Mouse (Mus musculus) lung, adult 18-20 months (tissue): ENCODE results near the gene Slx1b.
"Not testable (repeated sequence)": the region's sequence is repeated elsewhere in the genome, so short reads cannot be mapped to it uniquely, and the experiment has no call there.

Experiments
- DNase-seq, 2 experiments: peaks; one replicate each; pipeline ENCODE4 v3.0.0; 2022; ENCODE audit warnings: mixed read lengths in 2 of 2

The Slx1b gene

DNA sequence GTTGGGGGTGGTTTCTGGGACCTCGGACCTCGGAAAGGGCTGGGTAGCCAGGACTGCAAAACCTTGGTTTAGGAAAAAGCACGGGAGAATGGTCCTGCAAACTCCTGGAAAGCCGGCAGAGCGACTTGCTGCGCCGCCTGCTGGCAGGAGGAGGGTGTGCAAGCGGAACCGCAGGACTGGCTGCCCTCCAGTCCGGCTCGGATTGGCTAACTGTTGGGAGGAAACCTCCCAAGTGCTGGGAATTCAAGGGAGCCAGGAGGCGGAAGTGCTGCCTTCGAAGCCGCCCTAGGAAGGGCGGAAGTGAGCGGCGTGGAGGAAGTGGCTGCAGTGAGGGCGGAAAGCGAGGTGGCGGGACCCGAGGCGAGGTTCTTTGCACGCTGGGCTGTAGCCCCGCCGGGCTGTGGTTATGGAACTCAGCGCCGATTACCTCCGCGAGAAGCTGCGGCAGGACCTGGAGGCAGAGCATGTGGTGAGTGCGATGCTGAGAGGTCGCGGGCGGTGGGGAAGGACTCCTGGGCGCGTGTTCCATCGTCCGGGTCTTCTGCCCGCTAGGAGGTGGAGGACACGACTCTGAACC is at the start of gene Slx1b:
Gene Slx1b (minus strand): TSS at position 154 of the 577 bp plus-strand sequence.
- peak; percentile 96 to 98 for DNase-seq

DNA sequence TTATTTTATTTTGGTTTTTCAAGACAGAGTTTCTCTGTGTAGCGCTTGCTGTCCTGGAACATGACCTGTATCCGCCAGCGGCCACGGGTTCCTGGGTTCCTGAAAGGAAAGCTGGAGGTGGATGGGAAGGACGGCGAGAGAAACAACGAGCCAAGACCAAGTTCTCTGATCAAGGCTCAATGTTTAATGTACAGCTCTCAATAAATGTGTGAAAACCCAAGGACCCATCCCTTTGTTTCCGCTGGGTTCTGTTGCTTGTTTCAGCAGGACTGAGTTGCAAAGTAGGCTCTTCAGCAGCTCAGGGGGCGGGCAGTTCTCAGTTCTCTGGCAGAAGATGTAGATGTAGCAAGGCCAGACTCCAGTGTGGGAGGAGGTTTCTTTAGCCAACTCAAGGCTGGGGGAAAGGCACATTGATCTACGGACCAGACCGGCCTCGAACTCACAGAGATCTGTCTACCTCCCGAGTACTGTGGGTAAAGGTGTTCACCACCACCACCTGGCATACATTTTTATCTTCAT is 46.4 kb upstream of the Slx1b start:
- DNase-seq: no peak

DNA sequence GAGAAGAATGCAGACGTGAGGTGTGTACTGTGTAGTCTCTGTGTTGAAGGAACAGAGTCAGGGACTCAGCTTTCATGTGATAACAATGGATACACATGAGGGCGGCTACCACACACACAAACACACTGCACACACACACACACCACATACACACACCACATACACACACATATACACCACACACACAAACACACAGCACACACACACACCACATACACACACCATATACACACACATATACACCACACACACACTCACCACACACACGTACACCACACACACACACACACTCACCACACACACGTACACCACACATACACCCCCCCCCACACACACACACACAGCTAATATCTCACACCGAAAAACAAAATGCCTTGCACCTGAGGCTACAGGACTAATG is 45.9 kb upstream of the Slx1b start:
- no peak for DNase-seq

DNA sequence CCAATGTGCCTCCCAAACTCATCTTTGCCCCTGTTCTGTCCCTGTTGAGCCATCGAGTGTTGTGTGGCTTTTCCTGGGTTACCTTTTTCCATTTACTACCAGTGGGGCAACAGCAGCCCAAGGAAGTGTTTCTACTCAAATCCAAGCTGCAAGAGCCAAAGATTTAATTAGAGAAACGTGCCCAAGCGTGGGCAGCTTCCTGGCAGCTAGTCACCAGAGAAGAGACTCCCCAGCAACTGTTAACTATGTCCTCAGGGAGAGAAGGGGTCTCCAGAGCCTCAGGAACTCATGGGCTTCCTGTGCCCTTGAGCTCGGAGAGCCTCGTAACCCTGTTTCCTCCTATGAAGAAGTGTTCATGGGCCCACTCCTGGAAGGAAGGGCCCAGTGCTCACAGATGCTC is 45.4 kb upstream of the Slx1b start:
- no peak for DNase-seq

DNA sequence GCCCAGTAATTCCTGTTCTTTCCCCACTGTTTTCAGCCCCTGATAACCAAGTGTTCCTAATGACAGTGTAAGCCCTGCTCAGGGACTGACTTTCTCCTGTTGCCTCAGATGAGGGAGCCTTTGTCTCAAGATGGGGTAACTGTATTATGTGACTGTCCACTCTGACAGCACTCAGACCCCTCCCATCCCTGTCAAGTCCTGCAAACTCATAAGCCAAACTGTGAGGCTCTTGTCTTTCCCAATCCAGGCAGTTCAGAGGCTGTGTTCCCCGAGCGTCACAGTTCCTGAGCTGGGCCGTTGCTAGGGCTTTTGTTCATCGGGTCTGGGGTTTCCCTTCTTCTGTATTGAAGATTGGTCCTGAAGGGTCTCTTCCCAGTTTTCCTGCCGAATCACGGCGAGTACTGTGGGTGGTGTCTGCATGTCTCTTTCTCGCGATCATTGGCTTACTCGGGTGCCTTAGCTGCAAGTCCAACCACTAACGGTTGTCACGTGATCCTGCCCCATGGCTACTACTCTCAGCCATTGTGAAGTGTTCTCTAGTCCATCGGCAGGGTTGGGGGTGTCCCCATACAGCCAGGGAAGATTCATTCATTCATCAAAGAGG is 44.6 kb upstream of the Slx1b start:
- DNase-seq: no peak

DNA sequence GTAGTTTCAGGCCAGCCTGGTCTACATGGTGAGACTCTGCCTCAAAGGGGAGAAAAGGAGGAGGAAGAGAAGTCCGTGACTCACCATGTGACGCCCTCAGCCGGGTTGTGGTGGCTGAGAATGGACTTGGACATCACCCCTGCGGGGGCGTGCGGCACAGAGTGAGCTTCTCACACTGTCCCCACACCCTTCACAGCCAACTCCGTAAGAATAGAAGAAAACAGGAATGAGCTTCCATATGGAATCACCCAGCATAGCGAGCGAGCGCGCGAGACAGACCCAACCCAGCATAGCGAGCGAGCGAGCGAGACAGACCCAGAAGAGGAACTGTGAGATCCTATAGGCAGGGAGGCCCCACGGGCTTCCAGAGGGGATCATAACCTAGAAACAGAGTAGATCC is 44.0 kb upstream of the Slx1b start:
- DNase-seq: no peak

DNA sequence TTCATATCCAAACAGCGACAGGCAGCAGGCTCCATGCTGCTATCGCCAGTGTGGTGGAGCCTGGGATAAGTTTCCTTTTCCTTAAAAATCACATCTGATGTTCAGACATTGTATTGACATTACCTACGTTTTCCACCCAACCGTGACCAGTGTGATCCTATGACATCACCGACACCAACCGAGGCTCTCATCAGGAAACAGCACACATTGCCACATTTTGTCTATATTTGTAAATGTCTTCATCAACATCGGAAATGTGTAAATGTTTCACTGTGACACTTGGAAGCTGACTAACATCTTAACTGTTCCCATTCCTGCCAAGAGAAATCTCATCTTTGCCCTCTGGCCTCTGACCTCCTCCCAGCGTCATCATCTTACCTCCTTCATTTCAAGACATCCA is 40.5 kb upstream of the Slx1b start:
- no peak for DNase-seq

DNA sequence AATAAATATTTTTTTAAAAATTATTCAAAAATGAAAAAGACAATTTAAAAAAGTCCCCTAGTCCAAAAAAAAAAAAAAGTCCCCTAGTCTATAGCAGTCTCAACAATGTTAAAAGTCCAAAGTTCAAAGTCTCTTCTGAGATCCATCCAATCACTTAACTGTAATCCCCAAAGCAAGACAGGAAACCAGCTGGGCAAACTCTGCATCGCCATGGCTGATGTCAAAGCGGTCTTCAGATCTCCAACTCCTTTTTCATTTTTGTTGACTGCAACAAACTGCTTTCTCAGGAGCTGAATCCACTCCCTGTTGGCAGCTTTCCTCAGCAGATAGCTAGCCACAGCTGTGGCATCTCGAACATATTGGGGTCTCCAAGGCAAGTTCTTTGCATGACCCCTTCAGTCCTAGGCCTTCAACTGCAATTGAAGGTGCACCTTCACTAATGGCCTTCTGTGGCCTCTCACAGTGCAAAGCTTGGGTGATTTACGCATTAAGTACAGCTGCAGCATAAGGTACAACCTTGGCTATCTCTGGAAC is 34.7 kb upstream of the Slx1b start:
- DNase-seq: not testable (repeated sequence)

DNA sequence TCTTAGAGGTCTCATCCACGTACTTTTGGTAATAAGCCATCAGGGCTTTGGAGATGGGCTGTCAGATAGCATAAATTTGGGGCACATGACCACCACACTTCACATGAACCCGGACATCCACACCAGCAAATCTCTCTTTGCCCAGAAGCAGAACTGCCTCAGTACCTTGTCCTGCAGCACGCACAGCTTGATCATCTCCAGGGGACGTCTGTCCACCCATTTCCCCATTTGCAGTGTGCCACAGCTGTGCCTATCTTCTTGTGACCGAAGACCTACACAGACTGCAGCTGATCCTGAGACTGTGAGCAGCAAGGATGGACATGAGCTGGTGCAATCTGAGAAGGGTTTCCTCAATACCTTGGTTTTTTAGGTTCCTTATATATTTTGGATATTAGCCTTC is 30.1 kb upstream of the Slx1b start:
- DNase-seq: no peak

DNA sequence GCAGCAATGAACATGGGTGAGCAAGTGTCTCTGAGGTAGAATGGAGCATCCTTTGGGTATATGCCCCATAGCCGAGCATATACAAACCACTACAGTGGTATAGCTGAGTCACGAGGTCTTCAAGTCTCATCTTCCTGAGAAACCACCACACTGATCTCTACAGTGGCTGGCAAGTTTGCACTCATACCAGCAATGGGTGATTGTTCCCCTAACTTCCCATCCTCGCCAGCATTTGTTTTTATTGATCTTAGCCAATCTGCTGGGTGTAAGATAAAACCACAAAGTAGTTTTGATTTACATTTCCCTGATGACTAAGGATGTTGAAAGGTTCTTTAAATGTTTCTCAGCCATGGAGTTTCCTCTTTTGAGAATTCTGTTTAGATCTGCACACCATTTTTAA is 29.5 kb upstream of the Slx1b start:
- DNase-seq: no peak

DNA sequence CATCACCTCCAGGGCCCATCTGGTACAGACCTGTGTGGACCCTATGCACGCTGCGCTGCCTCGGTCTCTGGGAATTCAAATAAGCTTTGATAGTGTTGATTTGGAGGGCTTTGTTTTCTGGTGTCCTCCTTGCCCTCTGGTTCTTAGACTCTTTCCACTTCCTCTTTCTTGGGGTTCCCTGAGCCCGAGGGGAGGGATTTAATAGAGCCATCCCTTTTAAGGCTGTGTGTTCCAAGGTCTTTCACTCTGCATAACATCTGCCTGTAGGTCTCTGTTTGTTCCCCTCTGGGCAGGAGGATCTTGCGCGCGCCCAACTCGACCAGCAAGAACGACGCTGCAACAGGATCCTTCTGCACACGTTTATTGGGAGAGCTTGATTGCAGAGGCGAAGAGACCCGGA is 26.1 kb upstream of the Slx1b start:
- no peak for DNase-seq

DNA sequence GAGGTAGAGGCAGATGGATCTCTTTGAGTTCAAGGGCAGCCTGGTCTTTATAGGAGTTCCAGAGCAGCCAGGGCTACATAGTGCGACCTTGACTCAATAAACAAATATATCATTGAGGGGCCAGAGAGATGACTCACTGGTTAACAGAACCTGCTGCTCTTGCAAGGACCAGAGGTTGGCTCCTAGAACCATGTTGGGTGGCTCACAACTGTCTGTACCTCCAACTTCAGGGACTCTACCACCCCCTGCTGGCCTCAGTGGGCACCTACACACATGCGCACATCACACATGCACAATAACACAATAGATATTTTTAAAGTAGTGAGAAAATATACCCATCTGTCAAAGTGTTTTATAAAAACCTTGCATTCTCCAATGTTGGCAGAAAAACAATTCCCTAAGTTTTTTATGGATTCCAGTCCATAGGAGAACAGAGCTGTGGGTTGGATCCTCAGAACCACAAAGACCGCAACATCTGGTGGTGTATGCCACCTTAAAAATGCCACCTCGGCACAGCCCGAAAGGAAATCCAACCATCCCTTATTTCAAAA is 23.3 kb upstream of the Slx1b start:
- no peak for DNase-seq

DNA sequence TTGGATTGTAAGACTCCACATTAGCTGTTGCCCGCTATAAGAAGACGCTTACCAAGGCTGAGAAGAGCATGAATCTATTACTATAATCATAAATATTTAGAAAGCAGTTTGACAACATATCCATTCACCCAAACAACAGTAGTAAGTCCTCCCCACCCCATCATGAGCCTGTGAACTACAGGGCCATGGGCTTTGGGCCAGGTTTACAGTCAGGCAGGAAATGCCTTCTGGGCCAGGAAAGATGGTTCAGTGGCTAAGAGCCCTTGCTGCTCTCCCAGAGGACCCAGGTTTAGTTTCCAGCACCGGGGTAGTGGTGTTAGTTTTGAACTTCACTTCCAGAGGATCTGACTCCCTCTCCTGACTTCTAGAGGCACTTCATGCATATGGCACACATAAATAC is 22.0 kb upstream of the Slx1b start:
- DNase-seq: no peak

DNA sequence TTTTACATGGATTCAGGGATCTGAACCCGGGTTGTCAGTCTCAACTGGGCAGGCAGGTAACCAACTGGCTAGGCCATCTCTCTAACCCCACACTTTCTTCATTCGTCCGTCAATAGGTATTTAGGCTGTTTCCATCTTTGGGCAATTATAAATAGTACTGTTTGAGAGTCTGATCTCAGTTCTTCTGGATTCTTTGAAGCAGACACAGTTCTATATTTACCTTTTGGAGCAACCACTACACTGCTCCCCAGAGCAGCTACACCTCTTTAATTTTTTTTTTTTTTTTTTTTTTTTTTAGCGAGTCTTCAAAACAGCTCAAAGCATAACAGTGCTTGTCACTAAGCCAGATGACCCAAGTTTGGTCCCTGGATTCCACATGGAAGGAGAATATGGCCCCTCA is 20.1 kb upstream of the Slx1b start:
- no peak for DNase-seq

DNA sequence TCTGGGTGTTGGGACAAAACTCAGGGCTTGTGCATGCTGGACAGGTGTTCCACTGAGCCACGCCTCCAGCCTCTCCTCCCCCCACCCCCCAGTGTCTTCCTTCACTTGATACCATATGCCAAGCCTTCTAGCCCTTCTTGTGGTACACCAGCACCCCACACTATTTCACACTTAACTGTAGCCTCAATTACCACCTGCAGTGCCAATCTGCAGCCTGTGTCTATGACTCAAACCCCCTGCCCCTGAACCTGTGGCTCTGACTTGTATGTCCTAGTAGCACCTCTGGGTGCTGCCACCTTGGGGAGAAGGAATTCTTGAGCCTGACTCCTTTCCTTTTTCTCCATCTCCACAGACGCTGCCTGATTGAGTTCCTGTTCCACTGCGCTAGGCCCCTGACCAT is 16.3 kb upstream of the Slx1b start:
- no peak for DNase-seq

DNA sequence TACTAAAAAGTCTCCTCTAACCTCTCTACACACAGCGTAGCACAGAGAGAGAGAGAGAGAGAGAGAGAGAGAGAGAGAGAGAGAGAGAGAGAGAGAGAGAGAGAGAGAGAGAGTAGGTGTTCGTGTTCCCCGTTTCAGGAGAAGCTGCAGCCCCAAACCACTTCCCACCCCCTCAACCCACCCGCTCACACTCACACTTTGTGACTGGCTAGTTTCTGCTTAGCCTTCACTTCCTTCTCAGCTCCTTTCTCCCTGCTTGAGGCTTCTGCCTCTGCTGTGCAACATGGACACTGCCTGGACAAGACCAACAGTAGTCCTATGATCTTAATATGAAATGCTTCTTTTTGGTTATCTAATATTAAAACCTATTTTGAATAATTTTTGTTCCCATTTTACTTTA is 14.7 kb upstream of the Slx1b start:
- no peak for DNase-seq

DNA sequence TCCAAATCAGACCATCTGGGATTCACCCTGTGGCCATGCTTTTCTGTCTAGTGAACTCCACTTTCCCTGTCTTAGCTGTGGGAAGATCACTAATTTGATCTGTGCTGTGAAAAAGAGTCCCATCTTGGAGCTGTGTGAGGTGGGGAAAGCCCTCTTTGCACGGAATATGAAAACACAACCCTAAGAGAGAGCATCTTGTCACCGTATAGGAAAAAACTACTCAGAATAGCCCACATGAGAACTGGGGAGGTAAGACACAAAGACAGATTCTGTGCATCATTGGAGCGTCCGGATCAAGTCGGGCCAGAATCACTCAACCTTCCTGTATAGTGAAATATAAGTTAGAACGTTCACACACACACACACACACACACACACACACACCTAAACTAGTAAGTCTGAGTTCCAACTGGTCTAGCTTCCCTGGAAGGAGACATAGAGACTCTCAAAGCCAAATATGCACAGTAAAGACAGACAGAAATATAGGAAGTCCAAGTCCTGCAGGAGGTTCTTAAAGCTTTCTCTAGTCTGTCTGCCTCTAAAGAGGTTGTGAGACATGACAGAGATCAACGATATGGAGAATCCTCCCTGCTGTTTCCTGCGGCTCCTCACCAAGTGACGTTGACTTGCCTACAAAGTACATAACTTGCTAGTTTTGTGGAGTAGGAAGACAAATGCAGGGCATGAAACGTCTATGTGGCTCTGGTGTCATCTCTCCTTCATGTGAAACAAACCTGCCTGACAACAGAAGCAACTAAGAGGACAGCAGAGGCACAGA is 12.8 kb upstream of the Slx1b start:
- no peak for DNase-seq

DNA sequence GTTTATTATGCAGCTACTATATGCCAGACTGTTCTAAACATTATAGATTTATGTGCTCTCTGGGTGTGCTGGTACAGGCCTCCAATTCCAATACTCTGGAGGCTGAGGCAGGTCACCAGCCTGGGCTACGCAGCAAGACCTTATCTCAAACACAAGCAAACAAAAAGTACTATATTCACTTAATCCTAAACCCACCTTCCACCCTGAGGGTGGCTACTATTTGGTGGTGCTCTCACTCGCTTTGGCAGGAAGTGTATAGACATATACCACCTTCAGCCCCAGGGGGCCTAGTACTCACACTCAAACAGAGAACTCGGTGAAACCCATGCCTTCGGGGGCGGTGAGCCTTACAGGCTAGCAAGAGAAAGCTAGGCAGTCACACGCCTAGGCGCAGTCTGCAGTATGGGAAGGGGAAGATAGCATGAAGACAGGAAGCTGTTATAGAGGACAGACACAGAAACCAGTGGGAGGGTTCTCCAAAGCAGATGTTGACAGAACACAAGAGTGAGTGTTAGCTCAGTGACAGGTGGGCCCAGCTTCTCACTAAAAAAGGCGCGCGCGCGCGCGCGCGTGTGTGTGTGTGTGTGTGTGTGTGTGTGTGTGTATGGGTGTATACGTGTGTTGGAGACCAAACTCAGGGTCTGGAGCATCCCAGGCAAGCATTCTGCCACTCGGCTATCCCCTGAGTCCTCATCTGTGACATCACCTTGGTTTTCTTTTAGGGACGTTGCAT is 12.0 kb upstream of the Slx1b start, which contains the start of gene Coro1a:
Gene Coro1a (minus strand): TSS at position 346 of the 733 bp plus-strand sequence.
- DNase-seq: no peak

DNA sequence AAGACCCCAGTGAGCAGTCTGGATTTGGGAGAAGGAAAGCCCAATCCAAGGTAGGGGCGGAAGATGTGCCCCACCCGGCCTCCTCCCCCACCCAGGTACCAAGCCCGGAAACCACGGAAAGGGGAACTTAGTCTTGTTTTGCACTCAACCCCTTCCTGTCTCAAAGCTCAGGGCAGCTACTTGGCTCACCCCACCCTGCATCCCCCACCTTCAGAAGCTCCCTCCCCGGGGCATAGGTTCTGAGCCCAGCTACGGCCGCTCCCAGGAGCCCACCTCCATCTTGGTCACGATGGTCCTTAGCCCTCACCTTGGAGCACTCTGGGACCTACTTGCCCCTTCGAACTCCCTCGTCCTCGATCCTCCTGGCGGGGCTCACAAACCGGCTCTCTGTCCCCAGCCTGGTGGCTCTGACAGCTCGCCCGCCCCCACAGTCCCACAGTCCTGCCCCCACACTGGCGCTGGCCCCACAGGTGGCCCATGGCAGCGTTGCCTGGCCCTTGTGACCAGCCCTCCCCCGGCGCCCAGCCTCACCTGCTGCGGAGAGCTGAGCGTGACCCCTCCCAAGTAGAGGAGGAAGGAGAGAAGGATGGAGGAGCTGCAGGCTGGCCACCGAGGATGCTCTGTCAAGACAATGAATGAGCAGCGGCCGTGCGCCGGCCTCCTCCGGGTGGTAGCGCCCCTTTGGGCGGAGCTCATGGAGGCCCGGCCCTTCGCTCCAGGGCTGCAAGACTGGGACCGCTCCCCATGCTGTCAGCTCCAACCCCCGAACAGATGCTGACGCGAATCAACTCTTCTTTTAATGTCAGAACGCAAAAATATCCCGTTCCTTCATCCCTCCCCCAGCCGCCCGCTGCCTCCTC is 8.8 kb upstream of the Slx1b start:
- DNase-seq: peak; percentile 73 to 81

DNA sequence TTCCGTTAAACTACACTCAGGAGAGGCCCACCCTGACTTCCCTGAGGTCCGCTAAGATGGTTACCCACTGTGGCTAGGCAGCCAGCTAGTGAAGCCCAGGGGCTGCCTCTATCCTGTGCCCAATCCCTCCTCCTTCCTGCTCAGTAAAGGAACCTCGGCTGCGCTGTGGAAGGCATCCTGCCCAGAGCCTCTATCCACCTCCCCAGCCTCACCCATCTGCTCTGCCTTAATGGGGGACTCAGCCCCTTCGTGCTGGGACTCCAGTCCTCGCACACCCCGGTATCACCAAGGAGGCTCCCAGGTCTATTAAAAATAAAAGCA is 8.1 kb upstream of the Slx1b start:
- no peak for DNase-seq

DNA sequence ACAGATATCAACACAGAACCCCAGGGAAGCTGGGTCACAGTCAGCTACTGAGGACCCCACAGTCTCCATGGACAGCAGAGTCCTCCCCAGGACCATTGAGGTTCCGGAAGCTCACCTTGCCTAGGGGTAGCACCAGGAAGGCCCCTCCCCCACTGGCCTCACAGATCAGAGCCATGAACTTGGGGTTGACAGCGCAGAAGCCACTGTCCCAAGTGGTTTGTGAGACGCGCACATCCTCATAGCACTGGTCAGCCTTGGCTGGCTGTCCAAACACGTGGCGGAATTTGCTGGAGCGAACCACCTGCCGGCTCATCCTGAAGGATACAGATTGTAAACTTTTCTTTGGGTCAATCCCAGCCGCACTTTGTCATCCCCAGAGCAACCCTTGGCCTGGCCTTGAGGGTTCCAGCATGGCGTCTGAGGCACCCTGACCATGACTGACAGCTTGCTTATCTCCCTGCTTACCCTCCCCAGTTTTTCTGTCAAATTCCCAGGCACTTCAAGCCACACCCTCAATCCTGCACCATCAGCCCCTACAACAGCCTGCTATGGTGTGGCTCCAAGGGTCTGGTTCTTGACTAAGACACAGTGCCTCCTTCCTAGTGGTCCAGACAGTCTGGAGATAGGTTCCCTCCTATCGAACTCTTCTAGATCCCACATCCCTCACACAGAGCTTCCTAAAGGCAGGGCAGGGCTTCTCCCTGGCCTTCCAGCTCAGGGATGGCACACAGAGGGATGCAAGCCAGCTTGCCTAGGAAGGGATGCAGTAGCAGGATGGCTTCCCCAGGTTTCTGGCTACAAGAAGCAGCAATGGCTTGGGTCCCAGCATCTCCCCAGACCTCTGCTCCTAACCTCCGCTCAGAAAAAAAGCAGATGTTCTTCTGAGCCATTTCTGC is 7.5 kb upstream of the Slx1b start:
- no peak for DNase-seq
